Mouse (Mus musculus): ENCODE measurements at regions not wholly inside any gene's neighbourhood (a gene's known extent, or its start where the extent isn't known, plus 50 kb on each side); places are given as distances from the start of the nearest gene placed in this dataset.

DNA sequence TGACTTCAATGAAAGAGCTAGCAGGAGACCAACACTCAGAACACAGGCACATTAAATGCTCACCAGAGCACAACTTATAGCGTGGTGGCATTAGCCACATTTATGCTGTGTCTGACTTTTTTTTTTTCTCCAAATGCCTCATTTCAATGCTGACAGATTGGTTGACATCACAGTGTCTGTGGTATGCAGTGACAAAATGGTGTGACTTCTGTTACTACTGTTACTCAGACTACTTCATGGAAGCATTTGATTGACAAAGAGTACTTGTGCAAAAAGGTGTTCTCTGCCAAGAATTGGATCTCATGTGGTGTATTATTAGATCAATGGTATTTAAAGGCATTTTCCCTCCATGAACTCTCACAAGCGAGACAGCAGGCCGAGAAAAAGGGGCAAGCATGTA, 314.8 kb downstream of the Cmpk2 start:
- no peak for DNase-seq (ENCODE audit: low spot score in 2 of 2)

GRCm38 (mm10) chr12:26781537-26781936, 312.5 kb downstream of the Cmpk2 start:
- no peak for DNase-seq (ENCODE audit: low spot score in 2 of 2)

DNA sequence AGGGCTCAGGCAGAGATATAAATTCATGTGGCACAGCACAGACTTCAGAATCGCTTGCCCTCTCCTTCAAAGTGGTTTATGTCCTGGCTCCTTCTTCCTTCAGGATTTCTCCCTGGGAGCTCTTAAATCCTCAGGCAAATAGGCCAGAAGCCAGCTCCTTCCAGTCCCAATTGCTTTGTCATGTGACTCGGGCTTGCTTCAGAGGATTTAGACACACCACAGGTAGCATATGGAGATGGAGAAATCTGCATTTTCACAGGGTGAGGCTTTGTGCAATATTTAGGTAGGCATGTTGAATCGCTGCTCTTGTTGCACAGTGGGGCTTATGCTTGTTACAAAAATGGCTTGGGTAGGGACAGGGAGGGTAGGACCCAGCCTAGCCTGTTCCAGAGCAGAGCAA, 309.8 kb downstream of the Cmpk2 start:
- no peak for DNase-seq (ENCODE audit: low spot score in 2 of 2)

DNA sequence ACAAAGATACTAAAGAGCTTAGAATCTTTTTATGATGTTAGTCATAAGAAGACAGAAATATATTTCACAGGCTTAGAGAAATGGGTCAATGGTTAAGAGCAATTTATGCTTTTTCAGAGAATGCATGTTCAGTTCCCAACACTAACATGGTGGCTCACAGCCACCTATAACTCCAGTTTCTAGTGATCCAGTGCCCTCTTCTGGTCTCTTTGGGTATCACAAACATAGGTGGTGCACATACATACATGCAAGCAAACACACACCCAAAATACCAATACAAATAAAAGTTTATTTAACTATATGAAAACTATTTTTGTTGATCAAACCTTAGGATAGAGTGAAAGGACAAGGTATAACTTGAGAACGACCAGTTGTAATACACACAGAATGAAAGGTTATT, 308.0 kb downstream of the Cmpk2 start:
- DNase-seq (ENCODE audit: low spot score in 2 of 2), result no peak

GRCm38 (mm10) chr12:26774016-26774415, 305.0 kb downstream of the Cmpk2 start:
- DNase-seq (ENCODE audit: low spot score in 2 of 2), result no peak

DNA sequence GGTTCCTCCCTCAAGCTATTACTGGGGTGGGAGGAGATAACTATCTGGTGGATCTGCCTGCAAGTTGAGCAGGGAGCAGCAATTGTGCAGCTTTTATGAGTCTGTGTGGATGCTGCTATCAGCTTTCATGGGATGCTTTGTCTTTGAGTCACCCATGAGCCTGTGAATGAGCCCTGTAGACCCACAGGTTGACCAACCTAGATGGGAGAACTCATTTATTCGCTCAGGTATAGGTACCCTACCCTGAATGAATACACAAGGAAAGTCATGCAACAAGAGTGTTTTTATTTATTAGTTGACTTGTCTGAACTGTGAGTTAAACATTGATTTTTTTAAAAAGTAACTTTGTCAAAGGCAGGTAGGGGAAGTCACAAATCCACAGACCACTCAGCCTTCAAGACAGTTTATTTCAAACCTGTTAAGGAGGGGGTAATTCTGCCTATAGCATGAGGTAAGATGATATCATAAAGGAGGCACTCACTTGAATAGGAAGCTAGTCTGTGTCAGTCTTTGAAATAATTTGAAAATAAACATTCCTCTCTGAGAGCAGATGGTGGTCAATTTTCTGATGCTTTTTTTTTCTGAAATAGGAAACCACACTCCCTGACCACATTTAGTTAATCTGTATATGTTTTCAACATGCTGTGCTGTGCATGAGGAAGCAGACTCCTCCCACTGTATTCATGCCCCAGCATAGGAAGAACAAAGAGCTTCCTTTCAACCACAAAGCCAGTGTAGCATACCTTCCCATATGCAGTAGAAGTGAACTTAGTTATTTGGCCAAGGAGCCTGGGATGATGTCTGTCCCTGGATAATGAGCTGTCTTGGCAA, 302.0 kb downstream of the Cmpk2 start:
- no peak for DNase-seq (ENCODE audit: low spot score in 2 of 2)

DNA sequence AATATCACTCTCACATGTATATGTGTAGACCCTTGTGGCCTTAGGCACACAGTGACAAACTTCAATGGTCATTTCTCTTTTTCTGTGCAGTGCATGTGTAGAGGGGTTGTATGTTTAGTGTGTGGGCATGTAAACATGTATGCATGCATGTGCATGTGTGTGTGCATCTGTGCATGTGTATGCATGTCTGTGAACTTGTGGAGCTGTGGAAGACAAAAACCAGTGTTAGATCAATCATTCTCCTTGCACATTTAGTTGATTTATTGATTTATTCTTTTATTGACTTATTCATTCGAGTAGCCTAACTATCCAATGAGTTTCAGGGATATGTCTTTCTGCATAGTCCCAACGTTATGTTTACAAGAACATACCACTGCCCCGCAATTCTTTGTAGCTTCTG, 298.5 kb downstream of the Cmpk2 start:
- no peak for DNase-seq (ENCODE audit: low spot score in 2 of 2)

GRCm38 (mm10) chr12:26758657-26759325, 289.8 kb downstream of the Cmpk2 start:
- no peak for DNase-seq (ENCODE audit: low spot score in 2 of 2)

DNA sequence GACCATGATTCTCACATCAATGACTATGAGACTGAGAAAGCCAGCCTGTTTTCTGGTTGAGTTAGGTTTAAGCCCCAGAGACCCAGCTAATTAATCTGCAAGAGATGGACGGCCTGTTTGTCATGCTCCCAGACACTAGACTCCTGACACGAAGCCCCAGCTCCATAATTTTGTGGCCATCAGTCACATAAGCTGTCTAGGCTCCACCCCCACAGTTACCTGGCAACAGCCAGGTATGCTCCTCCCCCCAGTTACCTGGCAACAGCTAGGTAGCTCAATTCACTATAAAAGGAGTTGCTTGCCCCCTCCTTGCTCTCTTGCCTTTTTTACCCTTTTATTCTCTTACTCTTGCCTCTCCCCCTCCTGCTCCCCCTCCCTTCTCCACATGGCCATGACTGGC, 287.3 kb downstream of the Cmpk2 start:
- no peak for DNase-seq (ENCODE audit: low spot score in 2 of 2)

DNA sequence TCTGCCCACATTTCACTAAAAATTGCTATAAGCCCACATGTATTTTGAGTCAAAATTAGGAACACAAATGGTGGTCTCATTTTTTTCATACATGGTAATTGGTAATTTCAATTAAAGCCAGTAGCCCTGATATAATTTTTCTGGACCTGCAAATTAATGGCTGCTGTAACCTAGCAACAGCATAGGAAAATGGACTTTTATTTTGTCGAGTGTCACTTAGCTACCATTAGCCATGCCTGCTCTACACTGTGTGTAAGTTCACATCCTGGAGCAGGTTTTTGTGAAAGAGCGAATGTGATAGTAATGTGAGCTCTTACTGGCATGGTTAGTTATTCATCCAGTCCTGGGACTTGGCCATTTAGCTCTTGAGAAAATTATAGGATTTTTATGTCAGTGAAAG, 285.6 kb downstream of the Cmpk2 start:
- no peak for DNase-seq (ENCODE audit: low spot score in 2 of 2)

GRCm38 (mm10) chr12:26734558-26734897, 265.5 kb downstream of the Cmpk2 start:
- no peak for DNase-seq (ENCODE audit: low spot score in 2 of 2)

DNA sequence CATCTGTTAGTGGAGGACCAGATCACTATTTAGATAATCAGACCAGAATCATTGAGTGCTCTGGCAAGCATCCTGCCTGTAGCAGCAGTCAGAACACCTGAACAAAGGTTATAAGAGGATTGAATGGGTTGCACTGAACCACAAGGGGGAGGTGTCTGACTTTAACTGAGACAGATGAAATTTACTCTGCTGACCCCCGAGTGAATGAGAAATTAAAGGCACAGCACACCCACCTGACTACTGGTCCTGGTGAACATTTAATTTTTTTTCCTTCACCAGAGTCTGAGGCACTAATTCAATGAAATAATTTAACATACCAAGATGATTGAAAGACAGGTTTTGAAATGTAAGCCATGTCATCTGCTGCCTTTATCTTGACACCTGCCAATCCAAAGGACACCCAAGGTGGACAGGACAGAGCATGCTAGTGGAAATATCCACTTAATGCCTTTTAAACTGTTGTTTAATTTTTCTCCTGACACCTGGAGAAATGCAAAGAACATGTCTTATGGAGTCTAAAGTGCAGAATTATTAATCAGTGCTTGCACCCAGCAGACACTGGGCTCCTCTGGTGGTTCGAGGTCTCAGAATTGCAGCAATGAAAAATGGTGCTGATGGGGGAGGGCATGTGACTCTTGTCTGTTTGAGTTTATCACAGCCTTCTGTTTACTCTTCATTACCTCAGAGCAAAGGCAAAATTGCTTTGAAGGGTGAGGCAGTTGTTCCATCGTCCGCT, 265.0 kb downstream of the Cmpk2 start:
- no peak for DNase-seq (ENCODE audit: low spot score in 2 of 2)

- DNase-seq (ENCODE audit: low spot score in 2 of 2), result no peak
These were observed 254.4 kb downstream of the Cmpk2 start for GRCm38 (mm10) chr12:26723399-26723798.

DNA sequence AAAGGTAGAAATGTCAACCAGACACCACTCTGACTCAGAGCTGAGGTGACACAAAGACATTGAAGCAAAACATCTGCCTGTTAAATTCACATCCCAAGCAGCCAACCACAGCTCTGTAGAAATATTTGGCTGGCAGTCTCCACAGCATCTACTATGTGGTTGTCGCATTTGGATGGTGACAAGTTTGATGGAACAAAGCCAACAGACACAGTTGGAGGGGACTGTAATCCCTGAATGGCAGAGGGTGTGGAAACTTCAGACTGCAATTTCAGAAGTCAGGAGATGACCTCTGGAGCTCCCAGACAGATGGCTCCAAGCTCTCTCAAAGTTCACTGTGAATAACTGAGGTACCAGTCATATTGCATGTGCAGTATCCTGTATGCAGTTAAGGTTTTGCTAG, 229.8 kb downstream of the Cmpk2 start:
- DNase-seq (ENCODE audit: low spot score in 2 of 2), result no peak

DNA sequence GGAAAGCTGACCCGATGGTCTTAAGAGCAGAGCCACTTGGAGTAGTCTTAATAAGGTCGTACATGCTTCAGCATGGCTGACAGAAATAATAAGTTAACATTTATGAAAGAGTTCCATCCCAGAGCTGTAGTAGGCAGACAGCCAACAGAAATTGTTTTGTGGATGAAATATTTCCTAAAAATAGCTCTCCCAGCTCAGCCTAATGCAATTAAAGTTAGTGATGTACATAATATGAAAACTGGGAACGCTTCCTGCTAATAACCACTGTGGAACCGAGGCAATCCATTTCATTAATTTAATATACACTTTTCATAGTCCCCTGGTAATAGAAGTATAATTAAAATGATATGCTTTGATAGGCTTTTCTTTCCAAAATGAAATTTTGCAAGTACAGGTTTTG, 219.0 kb downstream of the Cmpk2 start:
- no peak for DNase-seq (ENCODE audit: low spot score in 2 of 2)

- DNase-seq (ENCODE audit: low spot score in 2 of 2), result no peak
These were observed 211.6 kb downstream of the Cmpk2 start for GRCm38 (mm10) chr12:26680568-26680947.

DNA sequence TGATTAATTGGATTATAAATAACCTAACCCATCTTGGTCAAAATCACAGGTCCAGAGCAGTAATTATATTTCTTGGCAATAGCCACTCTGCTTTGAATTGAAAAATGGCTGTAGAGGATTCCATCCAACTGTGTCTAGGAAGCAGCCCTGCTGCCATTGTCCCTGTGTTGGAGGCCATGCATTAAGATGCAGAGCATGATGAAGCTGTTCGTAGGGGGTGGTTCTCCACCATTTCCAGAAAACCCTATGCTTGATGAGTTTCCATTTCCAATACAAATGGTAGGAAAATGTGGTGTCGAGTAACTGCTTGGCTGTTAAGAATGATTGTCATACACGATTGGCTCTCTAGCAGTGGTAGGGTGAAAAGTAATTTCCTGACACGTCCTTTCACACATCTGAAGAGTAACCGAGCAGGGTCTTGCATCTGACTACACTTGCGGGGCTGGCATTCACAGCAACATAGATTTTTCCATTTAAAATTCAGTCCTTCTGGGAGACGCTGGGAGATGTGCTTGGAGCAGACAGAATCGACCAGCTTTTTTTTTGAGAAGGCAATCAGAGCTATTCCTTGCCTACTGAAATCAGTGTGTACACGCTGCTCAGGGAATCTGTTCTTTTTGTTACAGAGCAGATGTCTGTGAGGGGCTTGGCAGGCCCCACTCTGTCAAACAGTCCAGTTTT, 211.0 kb downstream of the Cmpk2 start:
- DNase-seq (ENCODE audit: low spot score in 2 of 2), result no peak

- DNase-seq (ENCODE audit: low spot score in 2 of 2), result no peak
These were observed 196.5 kb downstream of the Cmpk2 start for GRCm38 (mm10) chr12:26665466-26665865.

DNA sequence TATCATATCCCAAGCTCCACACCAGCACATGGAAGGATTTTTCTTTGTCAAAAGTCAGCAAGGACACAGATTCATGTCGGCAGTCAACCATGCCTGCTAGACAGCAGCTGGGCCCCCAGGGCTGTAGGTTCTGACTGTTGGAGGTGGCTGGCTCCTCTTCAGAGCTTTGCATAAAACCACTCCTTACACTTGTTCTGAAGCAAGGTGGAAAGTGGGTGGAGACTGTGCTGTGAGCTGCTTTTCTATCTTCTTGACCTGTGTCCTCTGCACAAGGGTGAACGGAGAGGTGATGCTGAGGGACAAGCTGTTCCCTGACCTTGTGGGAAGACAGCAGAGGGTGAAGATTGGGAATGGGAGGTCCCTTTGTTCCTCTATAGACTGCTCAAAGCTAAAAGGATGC, 185.2 kb downstream of the Cmpk2 start:
- DNase-seq (ENCODE audit: low spot score in 2 of 2), result no peak

GRCm38 (mm10) chr12:26653781-26654180, 184.8 kb downstream of the Cmpk2 start:
- DNase-seq (ENCODE audit: low spot score in 2 of 2), result no peak

DNA sequence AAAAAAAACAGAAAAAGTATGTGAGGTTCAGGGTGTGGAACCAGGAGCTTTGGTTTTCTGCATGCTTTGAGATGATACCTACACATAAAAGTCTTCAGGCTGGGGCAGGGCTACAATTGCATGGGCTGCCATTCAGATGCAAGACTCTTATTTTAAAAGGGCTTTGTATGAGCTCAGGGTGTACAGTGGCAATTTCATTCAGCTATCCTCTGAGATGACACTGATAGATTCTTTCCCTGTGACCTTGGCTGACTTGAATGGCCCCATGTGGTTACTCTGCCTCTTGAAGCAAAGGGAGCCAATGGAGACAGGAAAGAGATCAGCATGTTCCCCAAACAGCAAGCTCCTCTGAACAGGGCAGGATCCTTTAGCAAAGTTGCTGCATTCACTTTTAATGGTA, 177.1 kb downstream of the Cmpk2 start:
- no peak for DNase-seq (ENCODE audit: low spot score in 2 of 2)

DNA sequence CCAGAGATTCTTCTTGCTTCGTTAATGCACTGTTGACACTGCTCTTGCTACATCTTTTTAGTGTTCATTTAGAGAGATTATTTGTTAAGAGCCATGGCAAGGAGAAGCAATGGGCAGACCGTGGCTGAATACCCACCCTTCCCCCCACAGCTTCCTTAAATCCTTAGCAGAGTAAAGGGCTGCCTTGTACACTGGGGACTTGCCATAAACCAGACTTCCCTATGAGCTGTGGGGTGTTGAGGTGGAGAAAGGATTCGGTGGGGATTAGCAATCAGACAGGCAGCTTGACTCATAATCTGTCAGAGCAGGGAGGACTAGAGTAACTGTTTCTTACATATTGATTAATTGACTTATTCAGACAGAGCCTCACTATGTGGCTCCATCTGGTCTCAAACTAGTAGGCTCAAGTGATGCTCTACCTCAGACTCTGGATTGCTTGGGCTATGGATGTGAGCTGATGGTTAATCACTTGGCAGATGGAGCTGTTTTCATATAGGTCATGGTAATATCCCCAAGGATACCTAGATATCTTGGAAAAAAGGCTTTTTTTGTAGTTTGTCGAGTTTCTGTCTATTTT, 166.7 kb downstream of the Cmpk2 start:
- no peak for DNase-seq (ENCODE audit: low spot score in 2 of 2)

All from spleen, postnatal 14 days (tissue).